Mouse (Mus musculus): ENCODE measurements around the gene Asb14.
A peak's percentile ranks its signal among the peaks of the same experiment; 100 is the strongest.

Asb14 gene

GRCm38 (mm10) chr14:26894392-26894791, at the start of gene Asb14:
Asb14 (plus strand) TSS chr14:26894557.
- no peak within 1 kb of the TSS for H3K4me3 ChIP-seq (replicated peaks; ENCODE audit: low read length)
- H3K9me3 ChIP-seq (ENCODE audit: low read length) = no peaks in the 10 kb centered on the region
- H3K36me3 ChIP-seq (ENCODE audit: insufficient read depth, low read length) = no peaks in the 10 kb centered on the region
- no peaks in the 10 kb centered on the region for H3K27me3 ChIP-seq (ENCODE audit: insufficient read depth, low read length)
- TF ChIP-seq NANOG (IDR thresholded peaks at IDR 0.05; ENCODE audit: borderline replicate concordance, low read length) = no peak
- no peak for TF ChIP-seq POU5F1 (IDR thresholded peaks at IDR 0.05; ENCODE audit: borderline replicate concordance, low read length)
- no peak for TF ChIP-seq CTCF (conservative IDR thresholded peaks at IDR 0.05; ENCODE audit: low read length)
- 0 out of 2 replicates have a peak, but pooled peaks cover 1% of the 10 kb centered on the region for H3K4me1 ChIP-seq (replicated peaks; ENCODE audit: low read depth, low read length)

DNA sequence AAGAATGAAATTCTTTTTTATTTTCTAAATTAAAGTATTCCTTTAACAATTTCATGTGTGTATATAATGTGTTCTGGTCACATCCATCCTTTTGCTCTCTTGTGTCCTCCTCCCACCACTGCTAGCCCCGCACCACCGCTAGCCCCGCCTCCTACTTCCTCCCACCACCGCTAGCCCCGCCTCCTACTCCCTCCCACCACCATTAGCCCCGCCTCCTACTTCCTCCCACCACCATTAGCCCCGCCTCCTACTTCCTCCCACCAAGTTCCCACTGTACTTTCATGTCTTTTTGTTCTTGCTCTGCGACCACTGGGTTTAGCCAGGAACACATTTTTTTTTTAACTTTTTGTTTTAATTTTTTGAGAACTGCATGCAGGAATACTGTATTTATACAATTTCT, 41.3 kb upstream of the Asb14 start:
- no peaks in the 10 kb centered on the region for H3K27me3 ChIP-seq (ENCODE audit: insufficient read depth, low read length)
- H3K36me3 ChIP-seq (ENCODE audit: insufficient read depth, low read length) = no peaks in the 10 kb centered on the region
- H3K4me1 ChIP-seq (replicated peaks; ENCODE audit: low read depth, low read length) = peaks cover 7% of the 10 kb centered on the region; the same call in 1 of the 2 replicates
- no peak overlapping the region for H3K4me3 ChIP-seq (replicated peaks; ENCODE audit: low read length)
- no peaks in the 10 kb centered on the region for H3K9me3 ChIP-seq (ENCODE audit: low read length)
- no peak for TF ChIP-seq POU5F1 (IDR thresholded peaks at IDR 0.05; ENCODE audit: borderline replicate concordance, low read length)
- TF ChIP-seq CTCF (conservative IDR thresholded peaks at IDR 0.05; ENCODE audit: low read length) = no peak
- no peak for TF ChIP-seq NANOG (IDR thresholded peaks at IDR 0.05; ENCODE audit: borderline replicate concordance, low read length)

DNA sequence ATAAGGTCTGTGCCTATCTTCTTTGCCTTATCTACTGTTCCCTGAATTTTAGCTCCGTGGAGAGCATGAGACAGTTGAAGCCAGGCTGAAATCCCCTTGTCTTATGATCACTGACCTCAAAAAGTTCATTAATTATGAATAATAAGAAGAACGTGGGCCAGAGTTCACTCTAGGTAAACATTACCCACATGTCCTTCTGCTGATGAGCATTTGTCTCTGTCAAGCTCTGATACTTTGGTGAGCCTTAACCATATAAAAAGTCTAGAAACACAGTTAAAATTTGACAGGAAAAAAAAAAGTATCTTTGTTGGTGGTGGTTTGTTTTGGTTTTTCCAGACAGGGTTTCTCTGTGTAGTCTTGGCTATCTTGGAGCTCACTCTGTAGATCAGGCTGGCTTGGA, 40.3 kb upstream of the Asb14 start:
- no peak overlapping the region for H3K4me3 ChIP-seq (replicated peaks; ENCODE audit: low read length)
- peaks cover 11% of the 10 kb centered on the region for H3K4me1 ChIP-seq (replicated peaks; ENCODE audit: low read depth, low read length)
- TF ChIP-seq CTCF (conservative IDR thresholded peaks at IDR 0.05; ENCODE audit: low read length) (no peak), NANOG (IDR thresholded peaks at IDR 0.05; ENCODE audit: borderline replicate concordance, low read length) (no peak), POU5F1 (IDR thresholded peaks at IDR 0.05; ENCODE audit: borderline replicate concordance, low read length) (no peak)
- H3K9me3 ChIP-seq (ENCODE audit: low read length) = 0 out of 2 replicates have a peak, but pooled peaks cover under 1% of the 10 kb centered on the region
- no peaks in the 10 kb centered on the region for H3K36me3 ChIP-seq (ENCODE audit: insufficient read depth, low read length)
- no peaks in the 10 kb centered on the region for H3K27me3 ChIP-seq (ENCODE audit: insufficient read depth, low read length)

- Histone ChIP-seq H3K9me3 (ENCODE audit: low read length) (peaks cover 32% of the 10 kb centered on the region), H3K4me1 (replicated peaks; ENCODE audit: low read depth, low read length) (peaks cover 11% of the 10 kb centered on the region), H3K27me3 (ENCODE audit: insufficient read depth, low read length) (no peaks in the 10 kb centered on the region), H3K36me3 (ENCODE audit: insufficient read depth, low read length) (no peaks in the 10 kb centered on the region), H3K4me3 (replicated peaks; ENCODE audit: low read length) (no peak overlapping the region)
- TF ChIP-seq POU5F1 (IDR thresholded peaks at IDR 0.05; ENCODE audit: borderline replicate concordance, low read length) (no peak), NANOG (IDR thresholded peaks at IDR 0.05; ENCODE audit: borderline replicate concordance, low read length) (no peak), CTCF (conservative IDR thresholded peaks at IDR 0.05; ENCODE audit: low read length) (no peak)
Measured at GRCm38 (mm10) chr14:26858364-26858763, 36.0 kb upstream of the Asb14 start.

DNA sequence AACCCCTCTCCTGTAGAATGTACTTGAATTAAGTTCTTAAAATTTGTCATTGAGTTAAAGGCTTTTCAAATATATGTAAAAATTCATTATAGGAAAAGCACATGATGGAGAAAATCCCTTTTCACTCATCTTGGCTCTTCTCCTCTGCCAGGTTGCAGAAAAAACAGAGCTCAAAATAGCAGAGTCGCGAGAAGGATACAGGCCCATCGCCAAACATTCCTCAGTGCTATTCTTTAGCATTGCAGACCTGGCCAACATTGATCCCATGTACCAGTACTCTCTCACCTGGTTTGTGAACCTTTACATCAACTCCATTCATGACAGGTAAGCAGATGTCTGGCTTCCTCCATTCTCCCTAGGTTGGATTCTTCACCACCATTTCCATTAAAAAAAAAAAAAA, 35.3 kb upstream of the Asb14 start:
- Histone ChIP-seq H3K9me3 (ENCODE audit: low read length) (peaks cover 32% of the 10 kb centered on the region), H3K4me1 (replicated peaks; ENCODE audit: low read depth, low read length) (peaks cover 11% of the 10 kb centered on the region), H3K27me3 (ENCODE audit: insufficient read depth, low read length) (no peaks in the 10 kb centered on the region), H3K4me3 (replicated peaks; ENCODE audit: low read length) (no peak overlapping the region), H3K36me3 (ENCODE audit: insufficient read depth, low read length) (no peaks in the 10 kb centered on the region)
- TF ChIP-seq CTCF (conservative IDR thresholded peaks at IDR 0.05; ENCODE audit: low read length) = no peak
- TF ChIP-seq NANOG (IDR thresholded peaks at IDR 0.05; ENCODE audit: borderline replicate concordance, low read length) = no peak
- TF ChIP-seq POU5F1 (IDR thresholded peaks at IDR 0.05; ENCODE audit: borderline replicate concordance, low read length) = no peak

GRCm38 (mm10) chr14:26867356-26867755, 27.0 kb upstream of the Asb14 start:
- Histone ChIP-seq H3K4me3 (replicated peaks; ENCODE audit: low read length) (peak overlapping the region; percentile 14), H3K4me1 (replicated peaks; ENCODE audit: low read depth, low read length) (peaks cover 26% of the 10 kb centered on the region), H3K27me3 (ENCODE audit: insufficient read depth, low read length) (no peaks in the 10 kb centered on the region), H3K36me3 (ENCODE audit: insufficient read depth, low read length) (no peaks in the 10 kb centered on the region), H3K9me3 (ENCODE audit: low read length) (no peaks in the 10 kb centered on the region)
- TF ChIP-seq POU5F1 (IDR thresholded peaks at IDR 0.05; ENCODE audit: borderline replicate concordance, low read length) (no peak), CTCF (conservative IDR thresholded peaks at IDR 0.05; ENCODE audit: low read length) (peak; percentile 67)

- H3K9me3 ChIP-seq (ENCODE audit: low read length) = no peaks in the 10 kb centered on the region
- TF ChIP-seq CTCF (conservative IDR thresholded peaks at IDR 0.05; ENCODE audit: low read length) (no peak), NANOG (IDR thresholded peaks at IDR 0.05; ENCODE audit: borderline replicate concordance, low read length) (no peak), POU5F1 (IDR thresholded peaks at IDR 0.05; ENCODE audit: borderline replicate concordance, low read length) (no peak)
Measured at GRCm38 (mm10) chr14:26868299-26868698, 26.1 kb upstream of the Asb14 start.

DNA sequence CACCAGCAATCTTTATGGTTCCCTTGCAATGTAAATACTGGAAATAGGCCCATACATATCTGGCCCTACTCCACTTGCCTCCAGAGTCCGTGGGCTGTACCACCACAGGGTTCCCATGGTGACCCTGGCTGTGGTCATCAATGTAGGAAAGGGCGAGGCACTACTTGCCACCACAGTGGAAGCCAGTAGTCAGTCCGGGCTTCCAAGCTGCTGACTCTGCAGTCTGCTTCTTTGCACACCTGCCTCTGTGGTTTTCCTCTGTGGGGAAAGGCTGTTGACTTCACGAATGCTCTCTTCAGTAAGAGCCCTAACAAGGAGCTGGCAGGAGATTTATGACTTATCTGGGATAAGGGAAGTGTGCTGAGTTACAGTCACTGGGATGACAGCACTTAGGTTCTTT, 15.6 kb upstream of the Asb14 start:
- H3K36me3 ChIP-seq (ENCODE audit: insufficient read depth, low read length) = no peaks in the 10 kb centered on the region
- H3K27me3 ChIP-seq (ENCODE audit: insufficient read depth, low read length) = no peaks in the 10 kb centered on the region
- H3K4me1 ChIP-seq (replicated peaks; ENCODE audit: low read depth, low read length) = peaks cover 22% of the 10 kb centered on the region
- no peaks in the 10 kb centered on the region for H3K9me3 ChIP-seq (ENCODE audit: low read length)
- H3K4me3 ChIP-seq (replicated peaks; ENCODE audit: low read length) = no peak overlapping the region
- TF ChIP-seq POU5F1 (IDR thresholded peaks at IDR 0.05; ENCODE audit: borderline replicate concordance, low read length) (no peak), CTCF (conservative IDR thresholded peaks at IDR 0.05; ENCODE audit: low read length) (no peak), NANOG (IDR thresholded peaks at IDR 0.05; ENCODE audit: borderline replicate concordance, low read length) (no peak)

More at GRCm38 (mm10) chr14:26868299-26868698, 26.1 kb upstream of the Asb14 start:
- Histone ChIP-seq H3K4me3 (replicated peaks; ENCODE audit: low read length) (no peak overlapping the region; the same call in 1 of the 2 replicates), H3K4me1 (replicated peaks; ENCODE audit: low read depth, low read length) (peaks cover 26% of the 10 kb centered on the region), H3K27me3 (ENCODE audit: insufficient read depth, low read length) (no peaks in the 10 kb centered on the region), H3K36me3 (ENCODE audit: insufficient read depth, low read length) (no peaks in the 10 kb centered on the region)

DNA sequence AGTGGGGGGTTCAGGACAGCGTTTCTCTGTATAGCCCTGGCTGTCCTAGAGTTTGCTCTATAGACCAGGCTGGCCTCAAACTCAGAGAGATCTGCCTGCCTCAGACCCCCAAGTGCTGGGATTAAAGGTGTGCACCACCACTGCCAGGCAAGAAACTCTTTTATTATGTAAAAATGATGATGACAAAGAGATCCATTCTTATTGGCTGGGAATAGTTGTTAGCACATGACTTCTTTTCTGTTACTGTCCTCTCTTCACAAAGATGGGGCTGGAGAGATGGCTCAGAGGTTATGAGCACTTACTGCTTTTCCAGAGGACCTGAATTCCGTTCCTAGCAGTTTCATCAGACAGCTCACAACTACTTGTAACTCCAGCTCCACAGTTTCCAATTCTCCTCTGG, 14.4 kb upstream of the Asb14 start:
- Histone ChIP-seq H3K36me3 (ENCODE audit: insufficient read depth, low read length) (no peaks in the 10 kb centered on the region), H3K4me3 (replicated peaks; ENCODE audit: low read length) (no peak overlapping the region), H3K27me3 (ENCODE audit: insufficient read depth, low read length) (no peaks in the 10 kb centered on the region), H3K4me1 (replicated peaks; ENCODE audit: low read depth, low read length) (peaks cover 24% of the 10 kb centered on the region), H3K9me3 (ENCODE audit: low read length) (no peaks in the 10 kb centered on the region)
- no peak for TF ChIP-seq CTCF (conservative IDR thresholded peaks at IDR 0.05; ENCODE audit: low read length)
- no peak for TF ChIP-seq POU5F1 (IDR thresholded peaks at IDR 0.05; ENCODE audit: borderline replicate concordance, low read length)
- TF ChIP-seq NANOG (IDR thresholded peaks at IDR 0.05; ENCODE audit: borderline replicate concordance, low read length) = no peak

All from E14TG2a.4 (cell line).